Mouse (Mus musculus) liver, embryonic 14.5 days (tissue): ENCODE measurements around the gene Avpr2.

Source experiments
- CTCF ChIP-seq: IDR thresholded peaks from 2 replicates; pipeline ENCODE4 v1.5.1; 2016; ENCODE audit warnings: antibody characterized with exemption, low read depth, control low read depth
- EP300 ChIP-seq: IDR thresholded peaks from 2 replicates; pipeline ENCODE4 v1.6.1; 2016; ENCODE audit warnings: antibody characterized with exemption, low read depth

GRCm38 (mm10) chrX:73941860-73942259, 50.0 kb downstream of the Avpr2 start:
- TF ChIP-seq CTCF (no peak), EP300 (no peak)
